Mouse (Mus musculus) cortical plate, adult 2 months (tissue): ENCODE results near the gene Ptprz1. TPM values are rescaled to one million over a fixed set of nuclear protein-coding genes. Genes with fewer than 3 reads are reported as not detected.

Experiments used
- H3K27ac ChIP-seq: fragments of 200-500 bp; 2 replicates; pipeline ENCODE4 v1.5.1; 2012; ENCODE audit warnings: low read length, control low read depth, inconsistent platforms; ENCODE audit not compliant: insufficient read depth
- H3K4me1 ChIP-seq: fragments of 200-500 bp; 2 replicates; pipeline ENCODE4 v1.6.1; 2011; ENCODE audit warnings: low read length; ENCODE audit not compliant: control insufficient read depth, insufficient read depth
- H3K4me3 ChIP-seq: fragments of 200-500 bp; 2 replicates; pipeline ENCODE4 v1.5.1; 2011; ENCODE audit warnings: mild to moderate bottlenecking, low read length, control low read depth; ENCODE audit not compliant: insufficient read depth
- CTCF ChIP-seq: fragments of 200-500 bp; IDR thresholded peaks from 2 replicates; pipeline ENCODE4 v1.5.1; 2011; ENCODE audit warnings: mild to moderate bottlenecking, control low read depth, low read length; ENCODE audit not compliant: insufficient read depth; ENCODE audit errors: extremely low read depth
- POLR2A ChIP-seq: fragments of 200-500 bp; IDR thresholded peaks from 2 replicates; pipeline ENCODE4 v1.6.1; 2011; ENCODE audit warnings: mild to moderate bottlenecking, low read length, control low read depth; ENCODE audit not compliant: insufficient read depth; ENCODE audit errors: extremely low read depth
- polyA plus RNA-seq: library from polyadenylated mRNA; depleted of rRNA; stranded (reverse); fragments of >200 nt; gene quantifications from 2 replicates; pipeline ENCODE4 v1.2.3, GENCODE M21; 2012

Gene Ptprz1
- polyA plus RNA-seq, 1 experiment = 99.8 TPM

GRCm38 (mm10) chr6:22984520-22985154 is 109.3 kb downstream of the Ptprz1 start:
- no peak overlapping the region for H3K4me3 ChIP-seq

GRCm38 (mm10) chr6:23003152-23003551 is 127.8 kb downstream of the Ptprz1 start:
- TF ChIP-seq CTCF (no peak), POLR2A (no peak)
- Histone ChIP-seq H3K4me3 (no peak overlapping the region), H3K27ac (no peak overlapping the region), H3K4me1 (no peaks in the 10 kb centered on the region)

More at GRCm38 (mm10) chr6:22984520-22985154, 109.3 kb downstream of the Ptprz1 start:
- no peak overlapping the region for H3K27ac ChIP-seq
- no peaks in the 10 kb centered on the region for H3K4me1 ChIP-seq
- TF ChIP-seq POLR2A = no peak
- no peak for TF ChIP-seq CTCF

GRCm38 (mm10) chr6:23014988-23015613 is 139.8 kb downstream of the Ptprz1 start:
- TF ChIP-seq CTCF = no peak
- no peak for TF ChIP-seq POLR2A
- no peaks in the 10 kb centered on the region for H3K4me1 ChIP-seq
- no peak overlapping the region for H3K27ac ChIP-seq
- H3K4me3 ChIP-seq = no peak overlapping the region

GRCm38 (mm10) chr6:23028251-23028650 is 152.9 kb downstream of the Ptprz1 start:
- TF ChIP-seq CTCF (no peak), POLR2A (no peak)
- H3K4me1 ChIP-seq = no peaks in the 10 kb centered on the region
- H3K27ac ChIP-seq = no peak overlapping the region
- no peak overlapping the region for H3K4me3 ChIP-seq

- Histone ChIP-seq H3K4me3 (no peak overlapping the region), H3K27ac (no peak overlapping the region)
- TF ChIP-seq POLR2A (no peak), CTCF (no peak)
These were observed 173.5 kb downstream of the Ptprz1 start for GRCm38 (mm10) chr6:23048836-23049235.

GRCm38 (mm10) chr6:23055734-23056133 is 180.4 kb downstream of the Ptprz1 start:
- H3K4me1 ChIP-seq = no peaks in the 10 kb centered on the region
- H3K27ac ChIP-seq = no peak overlapping the region
- TF ChIP-seq CTCF (no peak), POLR2A (no peak)
- no peak overlapping the region for H3K4me3 ChIP-seq

More at GRCm38 (mm10) chr6:23048836-23049235, 173.5 kb downstream of the Ptprz1 start:
- no peaks in the 10 kb centered on the region for H3K4me1 ChIP-seq

- TF ChIP-seq POLR2A (no peak), CTCF (no peak)
- no peak overlapping the region for H3K27ac ChIP-seq
- H3K4me1 ChIP-seq = no peaks in the 10 kb centered on the region
- H3K4me3 ChIP-seq = no peak overlapping the region
These were observed 200.8 kb downstream of the Ptprz1 start for GRCm38 (mm10) chr6:23076060-23076459.

- no peak overlapping the region for H3K27ac ChIP-seq
- H3K4me1 ChIP-seq = no peaks in the 10 kb centered on the region
- H3K4me3 ChIP-seq = no peak overlapping the region
- TF ChIP-seq POLR2A = no peak
These were observed 203.0 kb downstream of the Ptprz1 start for GRCm38 (mm10) chr6:23078273-23078672.

- Histone ChIP-seq H3K4me1 (no peaks in the 10 kb centered on the region), H3K4me3 (no peak overlapping the region), H3K27ac (no peak overlapping the region)
- no peak for TF ChIP-seq POLR2A
- TF ChIP-seq CTCF = no peak
These were observed 204.8 kb downstream of the Ptprz1 start for GRCm38 (mm10) chr6:23079991-23080680.
